Mouse (Mus musculus) heart, postnatal 4 days (tissue): Measurements from ENCODE around the gene Tmem184b. TPM values are rescaled to one million over a fixed set of nuclear protein-coding genes. Genes with fewer than 3 reads are reported as not detected.

ENCODE experiments used
- DNase-seq: peaks from one replicate; pipeline ENCODE4 v3.0.0; 2021
- microRNA-seq, 2 experiments: library from miRNA; unstranded; fragments of <30 nt; microRNA quantifications; one replicate each; pipeline ENCODE4 v1.2.0; 2021 to 2022
- total RNA-seq, 2 experiments: library from RNA; stranded (reverse); gene quantifications; 2 replicates each; pipeline ENCODE4 v1.2.3; 2021

Tmem184b gene
- total RNA-seq, 2 experiments from 2014 or later = 68.1 to 73.4 TPM

DNA sequence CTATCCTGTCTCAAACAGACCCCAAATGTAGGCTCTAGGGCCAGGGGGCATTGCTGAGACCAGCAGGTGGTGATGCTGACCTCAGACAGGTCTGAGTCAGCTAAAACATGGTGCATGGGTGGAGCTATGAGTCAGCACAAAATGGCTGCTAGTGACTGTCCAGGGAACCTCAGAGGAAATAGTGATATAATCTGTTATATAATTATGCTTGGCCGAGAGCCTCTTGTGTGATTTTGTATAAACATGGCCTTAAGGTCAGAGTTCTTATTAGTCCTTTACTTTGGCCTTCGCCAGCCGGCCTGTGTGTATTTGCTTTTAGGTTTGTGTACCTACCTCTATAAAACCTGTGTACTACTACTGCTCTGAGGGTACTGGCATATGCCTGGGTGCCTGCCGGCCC lies 70.0 kb downstream of the Tmem184b start:
- no peak for DNase-seq

- DNase-seq = no peak
Observed at GRCm38 (mm10) chr15:79330521-79330920, 72.8 kb downstream of the Tmem184b start.

- no peak for DNase-seq
Observed at GRCm38 (mm10) chr15:79329979-79330363, 73.4 kb downstream of the Tmem184b start.

GRCm38 (mm10) chr15:79329346-79329978 lies 73.9 kb downstream of the Tmem184b start:
- no peak for DNase-seq

- DNase-seq = no peak
Observed at GRCm38 (mm10) chr15:79328939-79329275, 74.5 kb downstream of the Tmem184b start.

DNA sequence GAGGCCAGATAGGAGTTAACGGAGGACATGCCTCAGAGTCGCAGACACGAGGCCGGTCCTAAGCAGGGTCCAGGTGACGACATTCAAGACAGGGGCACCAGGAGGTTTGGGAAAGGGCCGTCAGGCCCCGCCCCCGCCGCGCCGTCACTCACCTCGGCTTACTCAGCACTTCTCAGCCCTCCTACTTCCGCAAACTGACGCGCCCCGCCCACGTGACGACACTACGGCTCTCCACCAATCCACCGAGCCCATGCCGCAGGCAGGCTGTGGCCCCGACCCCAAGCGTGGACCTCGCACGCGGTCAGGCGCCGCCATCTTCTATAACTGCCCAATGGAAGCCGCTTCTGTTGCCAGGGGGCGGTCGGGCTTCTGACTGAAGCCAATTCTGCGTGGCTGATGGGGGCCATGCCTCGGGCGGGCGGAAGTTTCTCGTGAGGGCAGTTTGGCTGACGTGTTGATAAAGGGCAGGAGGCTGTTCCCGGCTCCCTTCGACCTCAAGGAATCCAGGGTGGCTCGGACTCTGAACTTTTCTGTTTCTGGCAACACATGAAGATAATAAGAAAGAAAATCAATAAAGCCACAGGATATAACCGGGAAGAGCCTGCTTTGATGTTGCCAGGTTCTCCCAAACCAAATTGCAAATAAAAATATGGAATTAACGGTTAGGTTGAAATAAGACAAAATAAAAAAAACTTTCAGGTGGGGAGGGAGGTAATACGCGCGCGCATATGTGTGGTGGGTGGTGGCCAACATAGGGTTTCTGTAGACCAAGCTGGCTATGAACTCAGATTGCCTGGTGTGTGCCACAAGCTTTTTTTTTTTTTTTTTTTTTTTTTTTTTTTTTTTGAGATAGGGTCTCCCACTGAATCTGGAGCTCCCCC lies 75.1 kb downstream of the Tmem184b start, which contains the start of gene Pla2g6:
Pla2g6 (minus strand) TSS at position 333 of the 881 bp plus-strand sequence.
- DNase-seq = peak; percentile 99

DNA sequence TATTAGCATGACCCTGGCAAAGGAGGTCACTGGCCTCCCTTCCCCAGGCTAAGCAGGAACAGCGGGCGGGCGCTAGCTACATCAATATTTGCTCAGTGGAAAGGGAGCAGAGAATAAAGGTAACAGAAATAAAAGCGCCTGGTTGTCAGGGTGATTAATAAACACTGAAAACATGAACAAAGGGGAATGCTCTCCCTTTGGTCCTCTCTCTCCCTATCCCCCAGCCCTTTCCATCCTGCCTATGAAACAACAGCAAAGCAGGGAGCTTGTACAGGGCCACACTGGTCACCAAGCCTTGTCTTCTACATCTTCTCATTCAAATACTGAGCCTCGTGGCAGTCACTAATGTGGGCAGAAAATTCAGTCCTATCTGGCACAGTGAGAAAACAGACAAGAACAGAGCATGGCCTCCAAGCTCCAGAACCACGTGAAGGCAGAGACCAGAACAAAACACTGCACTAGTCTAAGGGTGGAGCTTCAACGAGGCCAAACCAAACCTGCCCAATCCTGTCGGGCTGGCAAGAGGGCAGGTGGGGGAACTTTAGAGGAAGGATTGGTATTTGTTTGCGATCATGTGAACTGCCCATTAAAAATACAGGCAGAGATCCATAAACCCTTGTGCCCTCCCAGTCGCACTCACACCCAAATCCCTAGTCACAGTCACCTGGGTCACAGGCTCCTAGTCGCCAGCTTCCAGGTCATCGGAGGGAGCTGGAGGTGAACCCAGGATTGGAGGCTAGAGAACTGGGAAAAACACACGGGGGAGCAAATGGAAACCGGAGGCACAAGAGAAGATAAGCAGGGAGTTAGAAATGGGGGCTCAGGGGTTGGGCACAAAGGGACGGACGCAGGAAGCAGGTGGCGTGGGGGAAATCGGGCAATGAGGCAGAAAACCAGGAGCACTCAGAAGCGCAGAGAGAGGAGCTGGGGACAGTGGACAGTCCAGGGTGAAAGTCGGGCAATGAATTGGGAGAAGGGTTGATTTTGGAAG lies 76.1 kb downstream of the Tmem184b start:
- DNase-seq = peak; percentile 26

DNA sequence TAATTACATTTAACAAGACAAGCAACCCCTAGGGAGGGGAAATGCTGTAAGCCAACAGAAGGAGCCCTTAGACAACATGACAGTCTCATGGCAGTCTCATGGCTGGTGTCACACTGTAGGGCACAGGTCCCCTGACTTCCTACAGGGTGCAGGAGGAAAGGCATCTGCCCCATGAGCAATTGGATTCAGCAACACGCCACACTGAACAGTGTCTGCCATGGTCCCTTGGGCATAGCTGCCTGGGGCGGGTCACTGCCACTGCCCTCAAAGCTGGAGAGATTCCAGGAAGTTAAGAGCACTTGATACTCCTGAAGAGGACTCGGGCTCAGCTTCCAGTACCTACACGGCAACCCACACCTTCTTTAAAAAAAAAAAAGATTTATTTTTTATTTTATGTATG lies 77.1 kb downstream of the Tmem184b start:
- no peak for DNase-seq

GRCm38 (mm10) chr15:79325742-79326141 lies 77.6 kb downstream of the Tmem184b start:
- DNase-seq = no peak

DNA sequence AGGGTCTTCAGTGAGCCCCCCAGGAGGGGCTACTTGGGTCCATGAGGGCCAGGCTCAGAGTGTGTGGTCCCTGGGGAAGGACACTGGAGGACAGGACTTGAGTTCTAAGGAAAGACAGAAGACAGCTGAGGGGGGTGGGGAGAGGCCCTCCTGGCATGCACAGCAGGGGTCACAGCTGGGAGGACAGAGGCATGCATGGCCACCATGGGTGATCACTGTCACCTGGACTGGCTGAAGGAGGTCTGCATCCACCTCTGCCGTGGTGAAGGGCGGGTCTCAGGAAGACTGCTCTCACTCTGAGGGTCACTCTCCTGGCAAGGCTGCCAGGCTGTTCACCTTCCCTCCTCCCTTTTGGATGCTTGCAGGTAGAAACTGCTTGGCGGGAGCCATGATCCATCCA lies 79.0 kb downstream of the Tmem184b start:
- DNase-seq = no peak

- DNase-seq = no peak
Observed at GRCm38 (mm10) chr15:79323791-79324155, 79.6 kb downstream of the Tmem184b start.

DNA sequence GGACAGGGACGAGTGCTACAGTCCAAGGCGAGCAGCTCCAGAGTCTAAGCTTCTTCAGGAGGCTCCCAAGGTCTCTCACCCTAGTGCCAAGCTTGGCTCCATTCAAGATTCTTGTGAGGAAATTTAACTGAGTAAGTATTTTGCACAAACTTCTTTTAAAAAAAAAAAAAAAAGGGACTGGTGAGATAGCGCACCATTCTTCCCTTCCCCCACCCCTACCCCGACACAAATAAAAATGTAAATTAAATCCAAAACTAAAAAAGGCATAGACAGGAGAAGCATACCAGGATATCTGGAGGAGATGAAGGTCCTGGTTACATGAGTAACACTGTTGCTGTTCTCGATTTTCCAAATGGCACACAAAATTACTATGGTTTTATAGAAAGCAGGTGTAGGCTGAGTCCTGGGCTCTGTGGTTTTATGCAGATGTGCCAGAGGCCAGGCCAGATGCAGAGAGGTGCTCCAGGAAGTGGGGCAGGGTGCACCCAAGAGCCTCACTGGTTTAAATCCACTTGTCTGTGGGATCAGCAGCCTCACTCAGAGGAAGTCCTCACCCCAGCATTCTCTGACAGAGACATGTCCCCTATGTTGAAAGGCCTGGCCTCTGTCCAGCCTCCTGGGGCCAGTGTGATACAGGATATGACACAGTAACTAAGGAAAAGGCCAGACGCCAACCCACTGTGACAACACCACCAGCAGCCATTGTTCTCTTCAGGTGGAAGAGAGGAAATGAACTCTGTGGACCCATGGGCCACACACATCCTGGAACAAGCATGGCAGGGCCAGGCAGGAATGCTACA lies 80.2 kb downstream of the Tmem184b start:
- peak; percentile 88 for DNase-seq

DNA sequence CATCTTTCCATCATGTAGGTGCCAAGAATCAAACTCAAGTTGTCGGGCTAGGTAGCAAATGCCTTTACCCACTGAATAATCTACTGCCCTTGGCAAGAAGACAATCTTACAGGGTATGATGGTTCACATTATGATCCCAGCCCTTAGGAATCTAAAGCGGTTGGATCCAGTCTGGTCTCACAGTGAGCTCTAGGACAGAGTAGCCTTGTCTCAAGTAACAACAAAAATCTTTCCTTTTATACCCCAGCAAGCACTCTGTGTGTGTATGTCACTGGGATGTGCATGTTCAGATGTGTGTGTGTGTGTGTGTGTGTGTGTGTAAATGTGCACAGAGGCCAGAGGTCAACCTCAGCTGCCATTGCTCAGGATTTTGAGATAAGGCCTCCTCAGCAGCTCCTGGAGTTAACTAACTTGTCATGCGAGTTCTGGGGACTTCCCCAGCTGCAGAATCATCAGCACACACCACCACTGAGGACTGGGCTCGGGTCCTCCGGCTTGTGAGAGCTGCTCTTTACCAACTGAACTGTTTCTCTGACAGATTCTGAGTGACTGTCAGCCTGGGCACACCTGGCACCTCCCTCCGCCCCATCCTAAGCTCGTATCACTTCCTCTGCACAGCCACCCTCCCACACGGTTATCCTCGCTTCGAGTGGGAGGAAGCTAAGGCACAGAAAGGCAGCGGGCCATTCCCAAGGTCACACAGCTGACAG lies 80.9 kb downstream of the Tmem184b start:
- DNase-seq = no peak

DNA sequence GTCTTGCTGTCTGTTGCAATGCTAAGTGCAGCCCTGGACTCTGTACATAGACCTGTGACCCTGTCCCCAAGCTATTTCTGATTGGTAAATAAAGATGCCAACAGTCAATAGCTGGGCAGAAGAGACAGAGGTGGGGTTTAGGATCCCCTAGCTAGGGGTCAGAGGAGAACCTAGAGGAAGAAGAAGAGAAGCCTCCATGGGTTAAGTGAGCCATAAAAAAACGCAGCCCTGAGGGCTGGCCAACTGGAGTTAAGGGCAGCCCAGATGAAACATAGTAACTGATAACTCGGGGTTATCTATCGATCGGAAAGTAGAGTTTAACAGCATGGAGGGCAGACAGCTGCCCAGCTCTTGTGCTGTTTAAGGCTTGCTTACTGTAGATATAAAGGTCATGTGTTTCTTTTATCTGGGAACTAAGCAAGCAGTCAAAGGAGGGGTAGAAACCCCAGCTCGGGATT lies 81.6 kb downstream of the Tmem184b start:
- no peak for DNase-seq

DNA sequence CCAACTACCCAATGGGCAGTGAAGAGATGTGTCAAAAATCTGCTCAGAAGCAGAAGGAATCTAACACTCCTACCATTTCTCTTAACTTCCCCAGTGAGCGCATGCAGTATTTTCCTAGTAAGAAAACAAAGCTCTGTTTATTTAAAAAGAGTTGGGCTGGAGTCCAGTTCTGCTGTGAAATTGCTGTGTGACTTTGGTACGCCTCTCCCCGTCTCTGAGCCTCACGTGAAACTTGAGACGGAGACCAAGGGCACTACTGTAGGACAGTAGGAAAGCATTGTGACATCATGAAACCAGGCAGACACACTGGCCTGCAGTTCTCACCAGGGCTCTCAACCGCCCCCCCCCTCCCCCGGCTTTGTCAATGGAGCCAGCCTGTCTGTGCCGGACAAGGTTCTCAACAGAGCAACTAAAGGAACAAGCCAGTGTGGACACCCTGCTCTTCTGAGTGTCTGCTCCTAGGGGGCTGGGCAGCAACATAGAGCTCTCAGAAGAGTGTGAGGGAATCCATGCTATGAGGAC lies 89.5 kb downstream of the Tmem184b start:
- no peak for DNase-seq

Small RNAs within 50 kb of the gene (microRNA-seq; reads per million reads assigned to microRNA genes)
- gene Mir1943 = 2.4 to 2.5 reads per million in 2 experiments

Other genes starting within 250 kb of the Tmem184b start
- gene Sox10, start 238.3 kb downstream of the Tmem184b start, total RNA-seq = under 1 TPM; 0.55 to 0.90 TPM
- gene Pick1, start 174.4 kb downstream of the Tmem184b start, total RNA-seq = 10 to 100 TPM; 24.5 to 26.0 TPM
- gene Gm49486, start 174.2 kb downstream of the Tmem184b start, total RNA-seq = under 1 TPM; 0.52 to 0.74 TPM
- gene Slc16a8, start 148.8 kb downstream of the Tmem184b start, total RNA-seq = under 1 TPM; 0.23 to 0.31 TPM
- 1 to 10 TPM; 1.3 to 2.0 TPM for gene Baiap2l2, start 118.0 kb downstream of the Tmem184b start, total RNA-seq
- 1 to 10 TPM; 8.4 to 9.6 TPM for gene Pla2g6, start 75.2 kb downstream of the Tmem184b start, total RNA-seq
- 10 to 100 TPM in 1 of 2 experiments, 1 to 10 TPM in 1; 9.8 to 10.2 TPM for gene Maff, start 56.9 kb downstream of the Tmem184b start, total RNA-seq
- gene Csnk1e, start 52.0 kb upstream of the Tmem184b start, total RNA-seq = 100 to 1,000 TPM in 1 of 2 experiments, 10 to 100 TPM in 1; 99.6 to 108 TPM
- 1 to 10 TPM; 1.3 to 1.7 TPM for gene Kcnj4, start 101.7 kb upstream of the Tmem184b start, total RNA-seq
- gene Kdelr3, start 112.8 kb upstream of the Tmem184b start, total RNA-seq = 10 to 100 TPM; 25.4 to 25.6 TPM
- gene Ddx17, start 143.2 kb upstream of the Tmem184b start, total RNA-seq = 100 to 1,000 TPM; 221 to 226 TPM
- under 1 TPM; 0.31 to 0.86 TPM for gene Dmc1, start 201.5 kb upstream of the Tmem184b start, total RNA-seq